Mouse (Mus musculus) liver, embryonic 14.5 days (tissue): ENCODE data around the gene Actr1a.

Source experiments
- CTCF ChIP-seq: IDR thresholded peaks from 2 replicates; pipeline ENCODE4 v1.5.1; 2016; ENCODE audit warnings: antibody characterized with exemption, low read depth, control low read depth
- EP300 ChIP-seq: IDR thresholded peaks from 2 replicates; pipeline ENCODE4 v1.6.1; 2016; ENCODE audit warnings: antibody characterized with exemption, low read depth

- TF ChIP-seq CTCF (no peak), EP300 (no peak)
Measured at GRCm38 (mm10) chr19:46399372-46399771, 3.8 kb upstream of the Actr1a start.
